Mouse (Mus musculus): ENCODE results near the gene 0610010K14Rik.

GRCm38 (mm10) chr11:70215301-70215700 is 22.4 kb downstream of the 0610010K14Rik start:
- no peak for TF ChIP-seq CTCF (conservative IDR thresholded peaks at IDR 0.05 in 1 of 2, IDR thresholded peaks at IDR 0.05 in 1 of 2; ENCODE audit: low read depth in 2 of 2, low read length in 2 of 2)
- TF ChIP-seq TCF12 (IDR thresholded peaks at IDR 0.05; ENCODE audit: low read depth, low read length), result no peak
- TF ChIP-seq JUND (conservative IDR thresholded peaks at IDR 0.05; ENCODE audit: low read depth, low read length), result no peak

Measured in CH12.LX (cell line).